Mouse (Mus musculus) granulocyte monocyte progenitor cell, adult 5-6 weeks (primary cell): ENCODE results near the gene Creb3l4. TPM values are rescaled to one million over a fixed set of nuclear protein-coding genes. Genes with fewer than 3 reads are reported as not detected.
A peak's percentile ranks its signal among the peaks of the same experiment; 100 is the strongest.
"Not testable (repeated sequence)": the region's sequence is repeated elsewhere in the genome, so short reads cannot be mapped to it uniquely, and the experiment has no call there.

ENCODE experiments used
- ATAC-seq: replicated peaks from 2 replicates; pipeline ENCODE4 v1.8.0; 2016; ENCODE audit warnings: mild to moderate bottlenecking, moderate TSS enrichment, inconsistent platforms; ENCODE audit not compliant: poor library complexity, severe bottlenecking
- total RNA-seq, 2 experiments: library from RNA; stranded (forward) in 1 of 2; stranded (reverse) in 1 of 2; fragments of 200-712, 200-1000 nt in 1 of 2; fragments of >200 nt in 1 of 2; fragmentation: Nextera tagmentation in 1 of 2; gene quantifications; 2 replicates each; pipeline ENCODE4 v1.2.3; 2014 to 2017

Gene Creb3l4
- total RNA-seq, 2 experiments from 2014 or later, result not detected

- ATAC-seq, result peak; percentile 49
These were observed 22.8 kb upstream of the Creb3l4 start for GRCm38 (mm10) chr3:90265932-90266741.

GRCm38 (mm10) chr3:90265034-90265931 lies 22.0 kb upstream of the Creb3l4 start, which contains the start of gene Dennd4b:
TSS of gene Dennd4b (plus strand) at chr3:90265185.
- ATAC-seq, result peak; percentile 70

GRCm38 (mm10) chr3:90264687-90265033 lies 21.3 kb upstream of the Creb3l4 start:
- no peak for ATAC-seq

DNA sequence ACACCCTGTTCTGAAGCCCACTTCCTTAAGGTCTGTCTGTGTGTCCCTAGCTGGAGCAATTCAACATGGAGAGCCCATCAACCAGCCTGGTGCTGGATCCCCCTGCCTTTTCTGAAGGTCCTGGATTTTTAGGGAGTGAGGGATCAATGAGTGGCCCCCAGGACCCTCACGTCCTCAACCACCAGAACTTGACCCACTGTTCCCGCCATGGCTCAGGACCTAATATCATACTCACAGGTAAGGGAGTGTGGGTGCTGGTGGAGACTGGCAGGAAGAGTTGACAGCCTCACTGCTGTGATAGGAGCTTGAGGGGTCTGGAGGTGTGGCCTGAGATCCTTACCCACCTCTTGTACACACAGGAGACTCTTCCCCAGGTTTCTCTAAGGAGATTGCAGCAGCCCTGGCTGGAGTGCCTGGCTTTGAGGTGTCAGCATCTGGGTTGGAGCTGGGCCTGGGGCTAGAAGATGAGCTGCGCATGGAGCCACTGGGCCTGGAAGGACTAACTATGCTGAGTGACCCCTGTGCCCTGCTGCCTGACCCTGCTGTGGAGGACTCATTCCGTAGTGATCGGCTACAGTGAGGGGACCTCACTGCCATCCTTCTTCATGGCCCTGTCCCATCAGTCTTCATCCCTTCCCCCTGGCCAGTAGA lies 19.9 kb upstream of the Creb3l4 start:
- ATAC-seq, result no peak

DNA sequence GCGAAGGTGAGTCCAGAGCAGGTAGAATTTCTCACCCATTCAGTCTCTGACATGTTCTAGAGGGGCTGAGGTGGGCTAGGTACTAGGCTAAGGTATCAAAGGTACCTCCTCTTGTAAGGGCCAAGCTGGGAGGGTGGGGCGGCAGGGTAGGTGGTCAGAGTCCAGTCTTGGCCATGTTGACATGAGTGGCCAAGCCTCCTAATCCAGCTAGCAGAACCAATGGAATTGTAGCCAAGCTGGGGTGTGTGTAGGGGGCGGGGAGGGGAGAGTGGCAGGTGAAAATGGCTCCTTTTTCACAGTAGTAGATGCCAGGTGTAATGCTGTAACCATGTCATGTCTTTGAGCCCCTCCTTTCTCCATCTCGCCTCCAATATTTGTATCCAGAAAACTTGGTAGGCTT lies 15.2 kb upstream of the Creb3l4 start:
- no peak for ATAC-seq

DNA sequence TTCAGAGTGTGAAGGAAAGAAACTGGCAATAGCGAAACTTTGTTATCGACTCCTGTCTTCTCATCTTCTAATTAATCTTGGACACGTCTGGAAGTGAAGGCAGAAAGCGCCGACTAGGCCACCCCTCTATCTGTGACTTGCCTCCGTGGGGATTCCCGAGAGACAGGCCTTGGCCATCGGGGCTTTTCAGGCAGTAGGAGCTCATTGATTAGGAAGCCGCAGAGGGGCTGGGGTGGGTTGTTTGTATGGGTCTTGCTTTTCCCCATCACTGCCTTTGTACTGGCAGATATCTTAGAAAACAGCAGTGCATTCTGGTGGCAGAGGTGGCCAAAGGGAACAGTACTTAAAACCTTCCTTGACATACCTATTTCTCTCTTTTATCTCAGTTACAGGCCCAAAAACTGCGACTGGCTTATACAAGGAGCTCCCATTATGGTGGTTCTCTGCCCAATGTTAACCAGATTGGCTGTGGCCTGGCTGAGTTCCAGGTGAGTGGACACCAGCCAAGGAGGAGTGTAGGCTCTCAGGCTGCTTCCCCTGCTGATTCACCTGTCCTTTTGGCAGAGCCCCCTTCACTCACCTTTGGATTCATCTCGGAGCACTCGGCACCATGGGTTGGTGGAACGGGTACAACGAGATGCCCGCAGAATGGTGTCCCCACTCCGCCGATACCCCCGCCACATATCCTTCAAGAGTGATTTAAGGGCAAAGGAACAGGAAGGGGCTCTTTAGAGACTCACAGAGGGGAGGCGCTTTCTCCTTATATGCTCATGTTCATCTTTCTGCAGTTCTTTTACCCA lies 13.6 kb upstream of the Creb3l4 start:
- ATAC-seq, result no peak

DNA sequence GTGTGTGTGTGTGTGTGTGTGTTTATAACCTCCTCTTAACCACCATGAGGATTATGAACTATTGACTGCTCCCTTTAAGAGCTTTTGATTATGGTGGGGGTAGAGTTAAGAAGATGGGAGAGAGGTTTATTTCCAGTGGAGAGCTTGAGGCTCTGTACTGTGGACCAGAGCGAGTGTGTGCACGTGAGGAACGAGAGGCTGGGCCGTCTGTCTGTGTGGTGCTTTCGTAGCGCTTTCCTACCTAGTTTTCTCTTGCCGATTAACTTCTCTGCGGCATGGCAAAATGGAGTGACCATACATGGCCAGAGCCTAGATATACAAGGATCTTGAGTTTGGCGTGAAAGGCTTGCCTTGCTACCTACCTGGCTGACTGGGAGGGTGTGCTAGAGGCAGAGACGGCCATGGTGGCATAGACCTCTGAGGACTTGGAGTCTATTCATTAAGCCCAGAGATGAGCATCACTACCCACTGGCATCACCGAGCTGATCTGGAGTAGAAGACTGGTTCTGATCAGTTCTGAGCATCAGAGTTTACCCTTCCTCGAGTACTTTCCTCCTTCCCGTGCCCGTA lies 12.6 kb upstream of the Creb3l4 start:
- ATAC-seq, result no peak

DNA sequence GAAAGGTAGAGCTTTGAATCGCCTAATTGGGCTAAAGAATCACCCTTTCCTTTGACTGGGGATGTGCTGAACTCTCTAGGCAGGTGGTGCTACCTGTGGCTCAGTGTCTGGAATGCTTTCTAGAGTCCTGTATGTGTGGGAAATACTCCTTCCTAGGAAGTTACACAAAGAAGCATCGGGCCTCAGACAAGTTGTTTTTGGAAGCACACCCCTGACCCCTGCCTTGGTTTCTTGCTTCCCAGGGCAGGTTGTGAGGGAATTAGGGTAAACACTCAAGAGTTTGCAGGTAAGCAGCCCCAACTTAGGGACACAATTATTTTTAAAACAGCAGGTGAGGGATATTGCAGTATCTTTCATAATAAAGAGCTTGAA lies 11.9 kb upstream of the Creb3l4 start:
- no peak for ATAC-seq

- ATAC-seq, result peak; percentile 46
These were observed 11.3 kb upstream of the Creb3l4 start for GRCm38 (mm10) chr3:90254419-90255193.

- peak; percentile 94 for ATAC-seq
These were observed 10.5 kb upstream of the Creb3l4 start, which contains the start of gene Crtc2 for GRCm38 (mm10) chr3:90253653-90254418. TSS of gene Crtc2 (plus strand) at chr3:90254163.

GRCm38 (mm10) chr3:90253174-90253573 lies 9.9 kb upstream of the Creb3l4 start:
- ATAC-seq, result not testable (repeated sequence)

DNA sequence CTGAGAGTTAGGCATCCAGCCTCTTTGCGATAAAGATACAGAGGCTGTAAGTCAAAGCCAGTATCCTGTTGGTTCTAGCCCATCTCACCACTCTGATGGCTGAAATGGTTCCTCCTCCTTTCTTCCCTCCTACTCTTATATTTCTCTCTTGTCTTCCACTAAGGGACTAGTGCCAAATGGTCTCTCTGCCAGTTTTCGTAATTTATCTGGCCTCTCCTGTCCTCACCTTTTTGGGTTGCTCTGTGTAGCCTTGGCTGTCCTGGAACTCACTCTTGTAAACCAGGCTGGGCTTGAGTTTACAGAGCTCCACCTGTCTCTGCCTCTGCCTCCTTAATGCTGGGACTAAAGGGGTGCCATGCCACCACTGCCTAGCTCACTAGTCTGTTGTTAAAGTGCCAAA lies 9.3 kb upstream of the Creb3l4 start:
- ATAC-seq, result not testable (repeated sequence)

- ATAC-seq, result not testable (repeated sequence)
These were observed 8.5 kb upstream of the Creb3l4 start for GRCm38 (mm10) chr3:90251731-90252226.

- no peak for ATAC-seq
These were observed 7.5 kb upstream of the Creb3l4 start for GRCm38 (mm10) chr3:90250791-90251190.

- peak; percentile 51 for ATAC-seq
These were observed 5.4 kb upstream of the Creb3l4 start for GRCm38 (mm10) chr3:90248746-90249100.

- ATAC-seq, result peak; percentile 93
These were observed 4.8 kb upstream of the Creb3l4 start, which contains the start of gene Slc39a1 for GRCm38 (mm10) chr3:90247960-90248745. TSS of gene Slc39a1 (plus strand) at chr3:90248172.

- no peak for ATAC-seq
These were observed 4.3 kb upstream of the Creb3l4 start for GRCm38 (mm10) chr3:90247630-90247959.
